Mouse (Mus musculus) cerebellum, adult 2 months (tissue): ENCODE measurements around the gene Cpa5.

Experiments used
- CTCF ChIP-seq: fragments of 200-500 bp; IDR thresholded peaks from 2 replicates; pipeline ENCODE4 v1.5.1; 2011; ENCODE audit warnings: low read depth, mild to moderate bottlenecking, control low read depth, low read length, moderate library complexity, borderline replicate concordance; ENCODE audit not compliant: insufficient read depth
- POLR2A ChIP-seq: fragments of 200-500 bp; IDR thresholded peaks from 2 replicates; pipeline ENCODE4 v1.6.1; 2011; ENCODE audit warnings: low read length, control low read depth, borderline replicate concordance; ENCODE audit not compliant: insufficient read depth

- TF ChIP-seq POLR2A (no peak), CTCF (no peak)
Measured at GRCm38 (mm10) chr6:30654932-30655331, 44.1 kb downstream of the Cpa5 start.
